Mouse (Mus musculus) adrenal gland (tissue): ENCODE data around the gene Vmn1r131.
"Not testable (repeated sequence)": the region's sequence is repeated elsewhere in the genome, so short reads cannot be mapped to it uniquely, and the experiment has no call there.

ENCODE experiments used
- intact Hi-C: fragments of 180-260 bp; cut with DNase I; formaldehyde crosslinking; loops from one replicate; pipeline ENCODE4 v1.15.1; 2025
- long read RNA-seq, 2 experiments: library from polyadenylated mRNA; unstranded; transcript quantifications; one replicate each; pipeline ENCODE4 v2.0.0; 2020; ENCODE audit warnings: borderline replicate concordance in 1 of 2; ENCODE audit not compliant: insufficient replicate concordance in 1 of 2

Vmn1r131 gene
- long read RNA-seq, experiment 1: 0 reads
- long read RNA-seq, experiment 2: 0 reads

GRCm38 (mm10) chr7:21545990-21546389, at the start of gene Vmn1r131:
Gene Vmn1r131 (minus strand): TSS chr7:21546090.
- intact Hi-C loops: not testable (repeated sequence)

DNA sequence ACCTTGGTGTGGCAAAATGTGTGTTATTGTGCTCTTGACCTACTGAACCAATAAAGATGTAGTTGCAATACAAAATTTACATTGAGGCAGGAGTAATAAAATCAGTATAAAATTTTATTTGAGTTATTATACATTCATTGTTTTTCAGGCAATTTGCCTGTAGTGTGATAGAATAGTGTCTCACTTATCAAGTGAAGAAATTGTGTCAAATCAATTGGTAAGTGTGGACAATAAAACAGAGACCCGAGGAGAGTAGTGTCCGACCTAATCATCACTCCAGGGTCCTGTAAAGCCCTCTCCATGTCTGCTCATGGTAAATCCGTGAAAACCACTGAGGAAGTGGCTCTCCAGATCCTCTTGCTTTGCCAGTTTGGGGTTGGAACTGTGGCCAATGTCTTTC, 34.4 kb downstream of the Vmn1r131 start, which contains the start of gene Vmn1r130:
Vmn1r130 (plus strand) TSS at position 301 of the 400 bp plus-strand sequence.
- intact Hi-C loops: not testable (repeated sequence)
